Mouse (Mus musculus) MEL (cell line): ENCODE measurements around the gene Cdk20. TPM values are rescaled to one million over a fixed set of nuclear protein-coding genes. Genes with fewer than 3 reads are reported as not detected.

Experiments used
- DNase-seq: peaks from one replicate; pipeline ENCODE4 v3.0.0; 2011; ENCODE audit warnings: low read depth, low spot score
- H3K27ac ChIP-seq: 2 replicates; pipeline ENCODE4 v1.5.1; 2012; ENCODE audit warnings: low read depth, mild to moderate bottlenecking, control low read depth, low read length, moderate library complexity; ENCODE audit not compliant: control insufficient read depth
- H3K27me3 ChIP-seq, 2 experiments: fragments of 150-350 bp in 1 of 2; sonication (generic) in 1 of 2; 2 replicates each; pipeline ENCODE4 v1.6.1; 2012; ENCODE audit warnings: low read length in 2 of 2, mild to moderate bottlenecking in 2 of 2, improper control_type of control experiment in 1 of 2, moderate library complexity in 1 of 2; ENCODE audit not compliant: insufficient read depth in 2 of 2, control insufficient read depth in 1 of 2
- H3K36me3 ChIP-seq, 2 experiments: 2 replicates each; pipeline ENCODE4 v1.6.1; 2012 to 2014; ENCODE audit warnings: low read length in 2 of 2, improper control_type of control experiment in 1 of 2, inconsistent platforms in 1 of 2, mild to moderate bottlenecking in 1 of 2; ENCODE audit not compliant: insufficient read depth in 2 of 2, control insufficient read depth in 1 of 2
- H3K4me1 ChIP-seq, 2 experiments: fragments of 150-350 bp in 1 of 2; sonication (generic) in 1 of 2; 2 replicates each; pipeline ENCODE4 v1.6.1; 2012; ENCODE audit warnings: low read length in 2 of 2, improper control_type of control experiment in 1 of 2, mild to moderate bottlenecking in 1 of 2; ENCODE audit not compliant: insufficient read depth in 2 of 2, control insufficient read depth in 1 of 2
- H3K4me3 ChIP-seq, 2 experiments: fragments of 150-350 bp in 1 of 2; sonication (generic) in 1 of 2; 2 replicates each; pipeline ENCODE4 v1.5.1; 2012; ENCODE audit warnings: low read depth in 2 of 2, low read length in 2 of 2, mild to moderate bottlenecking in 2 of 2, moderate library complexity in 2 of 2, control low read depth in 1 of 2, improper control_type of control experiment in 1 of 2; ENCODE audit not compliant: control insufficient read depth in 1 of 2, insufficient read depth in 1 of 2
- H3K79me2 ChIP-seq: 2 replicates; pipeline ENCODE4 v1.6.1; 2012; ENCODE audit warnings: mild to moderate bottlenecking, low read length, moderate library complexity; ENCODE audit not compliant: control insufficient read depth, poor library complexity, insufficient read depth
- H3K9ac ChIP-seq: 2 replicates; pipeline ENCODE4 v1.6.1; 2012; ENCODE audit warnings: low read depth, mild to moderate bottlenecking, control low read depth, low read length, moderate library complexity; ENCODE audit not compliant: control insufficient read depth, poor library complexity, severe bottlenecking
- H3K9me3 ChIP-seq: fragments of 150-350 bp; sonication (generic); replicated peaks from 2 replicates; pipeline ENCODE4 v1.6.1; 2012; ENCODE audit warnings: mild to moderate bottlenecking, low read length, improper control_type of control experiment, moderate library complexity; ENCODE audit not compliant: insufficient read depth
- CTCF ChIP-seq, 3 experiments: IDR thresholded peaks in 2 of 3; conservative IDR thresholded peaks in 1 of 3; 2 replicates each; pipeline ENCODE4 v1.5.1; 2011 to 2012; ENCODE audit warnings: low read length in 3 of 3, low read depth in 2 of 3, mild to moderate bottlenecking in 2 of 3, improper control_type of control experiment in 1 of 3, inconsistent platforms in 1 of 3, mixed read lengths in 1 of 3, moderate library complexity in 1 of 3; ENCODE audit not compliant: control insufficient read depth in 1 of 3, insufficient read depth in 1 of 3, poor library complexity in 1 of 3, severe bottlenecking in 1 of 3
- EP300 ChIP-seq, 2 experiments: IDR thresholded peaks; 2 replicates each; pipeline ENCODE4 v1.6.1; 2011; ENCODE audit warnings: improper control_type of control experiment in 2 of 2, low read length in 2 of 2, low read depth in 1 of 2, mild to moderate bottlenecking in 1 of 2
- ETS1 ChIP-seq: IDR thresholded peaks from 2 replicates; pipeline ENCODE4 v1.6.1; 2012; ENCODE audit warnings: low read depth, mild to moderate bottlenecking, inconsistent platforms, low read length, improper control_type of control experiment, moderate library complexity
- GABPA ChIP-seq: IDR thresholded peaks from 2 replicates; pipeline ENCODE4 v1.6.1; 2012; ENCODE audit warnings: low read depth, mild to moderate bottlenecking, inconsistent platforms, low read length, improper control_type of control experiment, moderate library complexity
- GATA1 ChIP-seq: IDR thresholded peaks from 2 replicates; pipeline ENCODE4 v1.6.1; 2011; ENCODE audit warnings: low read depth, low read length, improper control_type of control experiment
- HCFC1 ChIP-seq: IDR thresholded peaks from 2 replicates; pipeline ENCODE4 v1.6.1; 2012; ENCODE audit warnings: low read depth, mild to moderate bottlenecking, inconsistent platforms, low read length, improper control_type of control experiment, moderate library complexity
- JUND ChIP-seq: IDR thresholded peaks from 2 replicates; pipeline ENCODE4 v1.6.1; 2011; ENCODE audit warnings: low read depth, mild to moderate bottlenecking, improper control_type of control experiment, low read length
- MEF2A ChIP-seq: IDR thresholded peaks from 2 replicates; pipeline ENCODE4 v1.6.1; 2014; ENCODE audit warnings: low read depth, mild to moderate bottlenecking, inconsistent platforms, low read length, improper control_type of control experiment; ENCODE audit not compliant: poor library complexity, insufficient replicate concordance, severe bottlenecking; ENCODE audit errors: extremely low read depth
- MYB ChIP-seq: IDR thresholded peaks from 2 replicates; pipeline ENCODE4 v1.6.1; 2011; ENCODE audit warnings: mild to moderate bottlenecking, low read depth, low read length, improper control_type of control experiment
- MYC ChIP-seq: IDR thresholded peaks from 2 replicates; pipeline ENCODE4 v1.6.1; 2011; ENCODE audit warnings: low read depth, mild to moderate bottlenecking, low read length, improper control_type of control experiment, moderate library complexity
- NELFE ChIP-seq: IDR thresholded peaks from 2 replicates; pipeline ENCODE4 v1.6.1; 2011; ENCODE audit warnings: low read depth, low read length, improper control_type of control experiment
- POLR2A ChIP-seq, 2 experiments: IDR thresholded peaks; 2 replicates each; pipeline ENCODE4 v1.6.1; 2011 to 2012; ENCODE audit warnings: low read length in 2 of 2, mild to moderate bottlenecking in 2 of 2, control low read depth in 1 of 2, improper control_type of control experiment in 1 of 2, low read depth in 1 of 2, moderate library complexity in 1 of 2; ENCODE audit not compliant: control insufficient read depth in 1 of 2, insufficient read depth in 1 of 2, poor library complexity in 1 of 2
- POLR2AphosphoS2 ChIP-seq: IDR thresholded peaks from 2 replicates; pipeline ENCODE4 v1.6.1; 2011; ENCODE audit warnings: low read length, improper control_type of control experiment
- RAD21 ChIP-seq: IDR thresholded peaks from 2 replicates; pipeline ENCODE4 v1.6.1; 2011; ENCODE audit warnings: mild to moderate bottlenecking, low read depth, low read length, improper control_type of control experiment
- RCOR1 ChIP-seq: IDR thresholded peaks from 2 replicates; pipeline ENCODE4 v1.6.1; 2012; ENCODE audit warnings: low read depth, mild to moderate bottlenecking, inconsistent platforms, low read length, improper control_type of control experiment
- SIN3A ChIP-seq: IDR thresholded peaks from 2 replicates; pipeline ENCODE4 v1.6.1; 2012; ENCODE audit warnings: low read length, improper control_type of control experiment, inconsistent platforms
- SMC3 ChIP-seq: IDR thresholded peaks from 2 replicates; pipeline ENCODE4 v1.6.1; 2011; ENCODE audit warnings: low read depth, low read length, improper control_type of control experiment
- TAL1 ChIP-seq: IDR thresholded peaks from 2 replicates; pipeline ENCODE4 v1.6.1; 2012; ENCODE audit warnings: mild to moderate bottlenecking, inconsistent platforms, low read length, moderate library complexity, mixed read lengths
- TBP ChIP-seq: IDR thresholded peaks from 2 replicates; pipeline ENCODE4 v1.8.0; 2011; ENCODE audit warnings: low read depth, low read length, improper control_type of control experiment
- TCF12 ChIP-seq: IDR thresholded peaks from 2 replicates; pipeline ENCODE4 v1.6.1; 2014; ENCODE audit warnings: low read depth, mild to moderate bottlenecking, inconsistent platforms, low read length, improper control_type of control experiment, moderate library complexity
- UBTF ChIP-seq: IDR thresholded peaks from 2 replicates; pipeline ENCODE4 v1.6.1; 2012; ENCODE audit warnings: low read depth, mild to moderate bottlenecking, inconsistent platforms, low read length, improper control_type of control experiment, moderate library complexity, borderline replicate concordance; ENCODE audit not compliant: insufficient read depth
- ZC3H11A ChIP-seq: IDR thresholded peaks from 2 replicates; pipeline ENCODE4 v1.6.1; 2012; ENCODE audit warnings: low read depth, mild to moderate bottlenecking, inconsistent platforms, low read length, improper control_type of control experiment
- ZMIZ1 ChIP-seq: IDR thresholded peaks from 2 replicates; pipeline ENCODE4 v1.6.1; 2012; ENCODE audit warnings: low read depth, mild to moderate bottlenecking, inconsistent platforms, low read length, improper control_type of control experiment, moderate library complexity
- ZNF384 ChIP-seq: IDR thresholded peaks from 2 replicates; pipeline ENCODE4 v1.6.1; 2012; ENCODE audit warnings: low read depth, mild to moderate bottlenecking, inconsistent platforms, low read length, improper control_type of control experiment
- polyA plus RNA-seq, 2 experiments: library from polyadenylated mRNA; stranded (reverse) in 1 of 2; unstranded in 1 of 2; fragments of >175 nt in 1 of 2; fragments of >200 nt in 1 of 2; gene quantifications; 2 replicates each; pipeline versions ENCODE4 v1.2.1 to v1.2.4; 2012; ENCODE audit warnings: low replicate concordance in 2 of 2, low read depth in 1 of 2; ENCODE audit not compliant: insufficient read length in 2 of 2, insufficient read depth in 1 of 2, missing spikeins in 1 of 2
- total RNA-seq: library from RNA; depleted of rRNA; stranded (reverse); fragments of 300-350 nt; gene quantifications from 2 replicates; pipeline ENCODE4 v1.2.3, GENCODE M21; 2012

Gene Cdk20
- total and polyA plus RNA-seq, 3 experiments: 3.6 to 9.3 TPM; not detected in 1

GRCm38 (mm10) chr13:64443263-64443894 is 11.3 kb downstream of the Cdk20 start:
- TF ChIP-seq SIN3A (0 out of 2 replicates have a peak, but pooled peaks have one; percentile 26), ZC3H11A (peak; percentile 42), MYB (no peak), RAD21 (peak; percentile 68), SMC3 (peak; percentile 64), CTCF (IDR thresholded peaks at IDR 0.05 in 2 of 3, conservative IDR thresholded peaks at IDR 0.05 in 1 of 3; ENCODE audit: control insufficient read depth in 1 of 3, insufficient read depth in 1 of 3, low read depth in 2 of 3, low read length in 3 of 3, poor library complexity in 1 of 3, severe bottlenecking in 1 of 3) (peak; percentile 32 to 63 (median 45); a peak in 5 of 6 replicates), POLR2A (IDR thresholded peaks at IDR 0.05; ENCODE audit: control insufficient read depth in 1 of 2, insufficient read depth in 1 of 2, low read depth in 1 of 2, low read length in 2 of 2, poor library complexity in 1 of 2) (no peak), GATA1 (peak; percentile 51), MYC (0 out of 2 replicates have a peak, but pooled peaks have one; percentile 23), JUND (no peak), GABPA (no peak), NELFE (no peak)
- H3K27ac ChIP-seq: no peak overlapping the region
- peaks cover 0 to 12% of the 10 kb centered on the region in 2 experiments; a peak in 2 of 4 replicates for H3K36me3 ChIP-seq
- H3K9me3 ChIP-seq: no peaks in the 10 kb centered on the region
- peak; percentile 66 for DNase-seq
- H3K27me3 ChIP-seq: no peaks in the 10 kb centered on the region
- no peak overlapping the region for H3K4me3 ChIP-seq
- no peak overlapping the region for H3K9ac ChIP-seq
- H3K79me2 ChIP-seq: no peaks in the 10 kb centered on the region
- peaks cover 7% of the 10 kb centered on the region in 2 experiments for H3K4me1 ChIP-seq

GRCm38 (mm10) chr13:64445254-64445920 is 13.3 kb downstream of the Cdk20 start:
- DNase-seq: peak; percentile 66
- no peak overlapping the region for H3K9ac ChIP-seq
- no peak overlapping the region for H3K27ac ChIP-seq
- TF ChIP-seq MEF2A: peak; percentile 83; the same call in 1 of the 2 replicates
- TF ChIP-seq UBTF: no peak
- TF ChIP-seq RCOR1: peak; percentile 51; the same call in 1 of the 2 replicates
- peak; percentile 65 to 72 for TF ChIP-seq EP300 (IDR thresholded peaks at IDR 0.05; ENCODE audit: low read depth in 1 of 2, low read length in 2 of 2)
- peak; percentile 79 for TF ChIP-seq ETS1
- peak; percentile 80 for TF ChIP-seq GATA1
- TF ChIP-seq TCF12: peak; percentile 75
- TF ChIP-seq SIN3A: no peak
- TF ChIP-seq TAL1: peak; percentile 75
- no peak for TF ChIP-seq CTCF (IDR thresholded peaks at IDR 0.05 in 2 of 3, conservative IDR thresholded peaks at IDR 0.05 in 1 of 3; ENCODE audit: control insufficient read depth in 1 of 3, insufficient read depth in 1 of 3, low read depth in 2 of 3, low read length in 3 of 3, poor library complexity in 1 of 3, severe bottlenecking in 1 of 3)
- TF ChIP-seq ZNF384: peak; percentile 75
- TF ChIP-seq POLR2AphosphoS2: peak; percentile 38; the same call in 1 of the 2 replicates
- peak; percentile 98 for TF ChIP-seq ZMIZ1
- TF ChIP-seq TBP: peak; percentile 82
- no peak for TF ChIP-seq HCFC1
- TF ChIP-seq ZC3H11A: 0 out of 2 replicates have a peak, but pooled peaks have one; percentile 2
- TF ChIP-seq POLR2A (IDR thresholded peaks at IDR 0.05; ENCODE audit: control insufficient read depth in 1 of 2, insufficient read depth in 1 of 2, low read depth in 1 of 2, low read length in 2 of 2, poor library complexity in 1 of 2): peak; percentile 42 to 56; a peak in 3 of 4 replicates
- no peak overlapping the region for H3K4me3 ChIP-seq
- peaks cover 15 to 20% of the 10 kb centered on the region in 2 experiments for H3K4me1 ChIP-seq
- H3K9me3 ChIP-seq: no peaks in the 10 kb centered on the region
- H3K36me3 ChIP-seq: peaks cover 0 to 20% of the 10 kb centered on the region in 2 experiments; a peak in 2 of 4 replicates
- H3K27me3 ChIP-seq: no peaks in the 10 kb centered on the region
- no peaks in the 10 kb centered on the region for H3K79me2 ChIP-seq
